Mouse (Mus musculus) heart, postnatal 0 days (tissue): Measurements from ENCODE around the gene Sel1l.

Source experiments
- CTCF ChIP-seq: IDR thresholded peaks from 2 replicates; pipeline ENCODE4 v1.5.1; 2016; ENCODE audit warnings: antibody characterized with exemption, control low read depth, low read depth
- EP300 ChIP-seq: IDR thresholded peaks from 2 replicates; pipeline ENCODE4 v1.6.1; 2016; ENCODE audit warnings: antibody characterized with exemption, low read depth

DNA sequence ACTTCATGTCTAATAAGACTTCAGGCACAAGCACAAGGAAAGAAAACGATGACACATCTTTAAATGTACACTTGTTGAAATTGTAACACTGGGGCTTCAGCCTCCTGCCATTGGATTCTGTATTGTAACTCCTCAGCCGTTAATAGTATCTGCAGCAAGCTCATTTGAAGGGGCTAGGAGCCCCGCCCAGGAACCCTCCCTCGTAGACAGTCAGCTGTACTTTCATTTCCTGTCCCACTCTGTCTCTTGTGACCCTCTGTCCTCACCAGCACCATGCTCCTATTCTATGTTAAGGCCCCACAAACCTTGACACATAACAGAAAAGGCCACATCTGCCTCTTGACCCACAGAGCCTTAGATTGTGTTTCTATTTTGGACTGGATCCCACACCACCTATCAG, 57.1 kb downstream of the Sel1l start:
- no peak for TF ChIP-seq CTCF
- no peak for TF ChIP-seq EP300
